Mouse (Mus musculus) liver, adult (tissue): ENCODE results near the gene Lsm14a.

ENCODE experiments used
- GATA4 ChIP-seq: IDR thresholded peaks from 2 replicates; pipeline ENCODE4 v1.6.1; 2014; ENCODE audit warnings: mild to moderate bottlenecking, low read length; ENCODE audit not compliant: insufficient replicate concordance

Lsm14a gene

DNA sequence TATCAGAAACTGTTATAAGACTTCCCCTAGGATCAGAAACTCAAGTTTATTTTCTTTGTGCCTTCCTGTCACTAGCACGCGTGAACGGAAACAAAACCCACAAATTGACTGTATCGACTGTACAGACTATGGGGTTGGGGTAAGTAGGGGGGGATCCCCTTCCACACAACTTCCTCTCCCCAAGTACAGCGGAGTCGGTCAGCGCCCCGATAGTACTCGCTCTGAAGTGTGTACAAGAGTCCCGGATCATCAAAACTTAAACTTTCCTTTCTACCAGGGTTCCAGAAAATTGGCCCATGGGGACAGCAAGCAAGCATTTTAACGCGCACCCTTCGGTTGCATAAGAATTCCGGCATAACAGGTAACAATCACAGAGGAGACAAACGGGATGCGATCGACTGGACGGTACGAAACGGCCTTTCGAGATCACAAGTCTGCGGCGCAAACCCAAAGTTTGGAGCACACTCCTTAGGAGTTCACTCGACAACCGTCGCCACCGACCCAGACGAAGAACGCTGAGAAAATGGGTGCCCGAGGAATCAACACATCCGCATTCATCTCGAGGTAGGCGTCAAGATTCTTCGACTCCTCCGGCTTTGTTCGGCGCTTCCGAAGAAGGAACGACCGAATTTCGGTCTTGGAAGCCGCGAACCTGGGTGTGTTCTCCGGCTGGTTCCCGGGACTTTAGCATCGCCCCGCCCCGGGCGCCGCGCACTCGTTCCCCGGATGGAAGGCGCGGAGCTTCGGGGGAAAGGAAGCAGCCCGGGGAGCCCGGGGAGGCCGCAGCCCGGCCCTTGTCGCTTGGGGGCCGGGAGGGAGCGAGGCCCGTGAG, 4.5 kb downstream of the Lsm14a start:
- no peak for TF ChIP-seq GATA4

DNA sequence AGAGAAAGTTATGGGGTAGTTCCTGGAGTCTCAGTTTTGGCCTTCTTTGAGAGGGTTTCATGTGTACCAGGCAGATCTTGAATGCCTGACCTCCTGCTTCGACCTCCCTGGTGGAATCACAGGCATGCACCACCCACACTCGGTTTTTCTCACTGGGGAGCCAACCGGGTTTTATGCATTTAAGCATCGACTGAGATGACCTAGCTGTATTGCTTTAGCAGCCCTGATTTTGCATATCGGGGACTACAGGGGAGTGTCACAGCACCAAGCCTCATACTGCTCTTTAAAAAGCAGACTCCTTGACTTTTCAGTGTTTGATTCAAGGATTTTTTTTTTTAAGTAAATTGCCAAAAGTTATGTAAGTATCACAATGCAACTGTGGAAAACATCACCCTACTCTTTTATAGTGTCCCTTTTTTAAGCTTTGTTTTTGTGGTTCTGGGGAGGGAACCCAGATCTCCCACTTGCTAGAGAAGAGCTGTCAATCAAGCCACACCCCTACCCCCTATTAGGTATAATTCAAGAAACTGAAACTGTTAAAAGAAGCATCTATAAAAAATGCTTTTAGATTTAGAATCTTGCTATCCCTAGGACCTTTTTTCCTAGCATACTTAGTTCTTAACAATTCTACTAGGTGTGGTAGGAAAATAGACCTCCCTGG, 5.2 kb downstream of the Lsm14a start:
- TF ChIP-seq GATA4: no peak

DNA sequence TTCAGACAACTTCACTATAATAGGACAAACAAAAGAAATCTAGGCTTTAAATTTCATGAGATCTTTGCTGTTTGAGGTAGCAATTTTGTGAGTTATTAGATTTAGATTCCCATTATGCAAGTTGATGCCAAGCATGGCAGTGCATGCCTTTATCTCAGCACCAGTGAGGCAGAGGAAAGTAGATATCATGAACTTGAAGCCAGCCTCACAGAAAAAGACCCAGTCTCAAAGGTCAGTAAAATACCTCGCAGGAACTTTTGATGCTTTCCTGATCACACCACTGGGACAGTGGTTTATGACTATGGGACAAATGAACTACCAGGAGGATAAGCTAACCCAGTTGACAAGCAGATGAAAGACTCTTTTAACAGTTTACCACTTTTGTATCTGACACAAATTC, 10.3 kb downstream of the Lsm14a start:
- TF ChIP-seq GATA4: no peak

DNA sequence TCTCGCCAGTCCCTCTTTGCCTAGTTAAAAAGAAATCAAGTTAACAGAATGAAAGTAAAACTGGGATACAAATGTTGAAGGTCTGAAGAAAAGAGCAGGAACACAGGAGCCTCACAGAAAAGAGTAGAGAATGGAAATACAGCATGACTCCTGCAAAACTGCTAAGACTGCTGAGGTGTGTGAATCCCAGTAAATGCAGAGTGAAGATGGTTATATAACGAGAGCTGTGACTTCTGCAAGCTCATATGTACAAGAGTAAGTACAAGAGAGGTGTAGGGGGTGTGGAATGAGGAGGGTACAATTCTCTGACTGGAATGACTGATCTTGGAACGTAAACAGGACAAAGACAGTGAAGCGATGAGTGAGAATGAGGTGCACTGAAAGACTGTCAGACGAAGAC, 11.4 kb downstream of the Lsm14a start:
- no peak for TF ChIP-seq GATA4

DNA sequence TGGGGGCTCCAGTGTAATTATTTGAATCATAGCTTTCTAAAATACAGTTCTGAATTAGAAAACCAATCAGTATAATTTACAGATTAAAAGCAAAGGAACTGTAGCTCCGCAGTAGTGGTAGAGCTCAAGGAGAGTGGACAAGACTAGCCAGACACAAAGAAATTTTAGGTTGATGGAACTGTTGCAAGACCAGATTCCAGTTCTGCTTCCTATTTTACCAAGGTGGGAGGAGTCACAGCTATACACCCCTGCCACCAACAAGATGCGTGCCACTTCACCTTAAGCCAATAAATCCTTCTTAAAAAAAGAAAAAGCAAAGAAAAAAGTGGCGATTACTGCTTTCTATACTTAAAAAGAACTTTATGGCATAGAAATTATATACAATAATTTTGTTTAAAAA, 12.8 kb downstream of the Lsm14a start:
- no peak for TF ChIP-seq GATA4

DNA sequence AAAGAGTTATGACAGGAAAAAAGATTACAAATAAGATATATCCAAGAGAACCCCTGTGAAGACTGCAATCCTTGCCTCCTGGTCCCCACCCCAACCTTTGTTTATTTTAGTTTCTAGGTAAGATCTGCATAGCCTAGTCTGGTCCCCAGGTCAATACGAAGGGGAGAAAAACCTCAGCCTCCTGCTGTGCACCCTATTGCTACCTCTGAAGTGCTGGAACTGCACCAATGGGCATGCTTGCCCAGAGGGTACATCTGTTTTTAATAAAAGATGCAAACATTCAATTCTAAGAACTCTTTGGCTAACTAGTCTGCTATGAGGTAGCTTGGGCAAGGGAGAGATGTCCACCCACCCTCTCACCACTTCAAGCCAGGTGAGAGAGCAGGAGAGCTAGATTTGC, 19.2 kb downstream of the Lsm14a start:
- no peak for TF ChIP-seq GATA4

DNA sequence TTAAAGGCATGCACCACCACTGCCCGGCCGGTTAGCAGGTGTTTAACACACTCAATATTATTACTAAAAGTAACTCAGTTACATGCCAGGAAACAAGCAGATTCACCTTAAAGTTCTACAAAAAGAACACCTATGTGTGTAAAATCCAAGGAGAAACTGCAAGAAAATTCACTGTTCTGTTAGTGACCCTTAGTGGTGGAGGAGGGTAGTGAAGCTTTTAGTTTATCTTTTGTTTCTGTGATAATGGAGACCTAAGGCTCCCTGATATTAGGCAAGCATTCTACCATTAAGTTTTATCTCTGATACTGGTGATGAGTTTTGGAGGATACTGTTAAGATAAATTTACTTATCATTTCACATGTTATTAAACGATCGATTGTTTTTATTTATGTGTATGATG, 37.5 kb downstream of the Lsm14a start:
- TF ChIP-seq GATA4: no peak

DNA sequence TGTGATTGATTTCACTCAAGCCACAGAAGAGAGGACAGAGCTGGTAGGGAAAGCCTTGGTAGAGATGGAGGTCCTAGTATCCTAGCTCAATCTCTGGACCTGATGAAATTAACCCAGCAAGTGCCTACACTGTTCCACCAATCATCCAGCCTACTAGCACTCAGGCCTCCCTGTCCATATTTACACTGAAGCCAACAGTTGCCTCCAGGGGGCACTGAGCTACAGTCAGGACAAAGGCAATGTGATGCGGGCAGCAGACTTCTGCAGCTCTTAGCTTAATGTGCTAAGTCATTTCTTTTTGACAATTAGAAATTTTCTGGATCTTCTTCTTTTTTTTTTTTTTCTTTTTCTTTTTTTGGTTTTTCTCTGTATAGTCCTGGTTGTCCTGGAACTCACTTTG, 41.1 kb downstream of the Lsm14a start:
- TF ChIP-seq GATA4: no peak

DNA sequence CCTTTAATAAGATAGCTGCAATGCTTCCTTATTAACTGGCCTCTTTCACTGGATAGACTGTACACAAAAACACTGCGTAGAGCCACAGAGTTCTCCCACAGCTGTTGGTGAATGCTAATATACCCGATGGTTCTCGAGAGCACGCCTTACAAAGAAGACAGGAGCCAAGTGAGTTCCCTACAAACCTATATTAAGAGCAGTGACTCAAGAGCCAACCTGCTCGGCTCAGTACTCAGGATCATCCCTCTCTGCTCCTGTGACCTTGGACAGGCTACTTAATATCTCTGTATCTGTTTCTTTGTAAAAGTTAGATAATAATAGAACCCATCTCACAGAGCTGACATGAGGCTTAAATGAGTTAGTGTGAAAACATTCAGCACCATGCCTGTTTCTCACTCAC, 42.9 kb downstream of the Lsm14a start:
- TF ChIP-seq GATA4: no peak

DNA sequence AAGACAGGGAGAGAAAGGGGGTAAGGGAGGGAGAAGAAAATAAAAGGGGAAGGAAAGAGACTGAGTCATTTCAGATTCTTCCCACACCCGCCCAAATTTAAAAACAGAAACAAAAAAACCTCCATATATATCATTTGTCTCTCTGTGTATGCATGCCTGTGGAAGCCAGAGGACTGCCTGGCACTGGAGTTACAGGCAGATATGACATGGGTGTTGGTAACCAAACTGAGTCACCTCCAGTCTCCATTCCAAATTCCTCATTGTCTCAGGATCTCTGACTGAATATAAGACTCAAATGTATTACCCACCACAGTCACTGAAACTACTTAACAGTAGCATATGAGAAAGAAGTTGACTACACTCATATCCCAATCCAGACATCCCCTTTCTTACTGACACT, 45.1 kb downstream of the Lsm14a start:
- TF ChIP-seq GATA4: no peak

DNA sequence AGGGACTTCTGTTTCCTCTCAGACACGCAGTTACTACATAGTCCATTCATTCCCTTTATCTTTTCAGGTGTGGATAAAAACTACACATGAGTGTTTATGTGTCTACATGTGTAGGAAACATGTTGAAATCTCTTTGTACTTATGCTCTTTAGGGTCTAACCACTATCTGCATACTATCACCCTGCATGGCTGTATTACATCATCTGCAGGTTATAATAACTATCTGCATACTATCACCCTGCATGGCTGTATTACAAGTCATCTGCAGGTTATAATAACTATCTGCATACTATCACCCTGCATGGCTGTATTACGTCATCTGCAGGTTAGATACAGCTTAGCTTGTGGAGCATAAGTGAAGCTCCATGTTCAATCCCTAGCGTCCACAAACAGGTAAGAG, 46.1 kb downstream of the Lsm14a start:
- no peak for TF ChIP-seq GATA4

DNA sequence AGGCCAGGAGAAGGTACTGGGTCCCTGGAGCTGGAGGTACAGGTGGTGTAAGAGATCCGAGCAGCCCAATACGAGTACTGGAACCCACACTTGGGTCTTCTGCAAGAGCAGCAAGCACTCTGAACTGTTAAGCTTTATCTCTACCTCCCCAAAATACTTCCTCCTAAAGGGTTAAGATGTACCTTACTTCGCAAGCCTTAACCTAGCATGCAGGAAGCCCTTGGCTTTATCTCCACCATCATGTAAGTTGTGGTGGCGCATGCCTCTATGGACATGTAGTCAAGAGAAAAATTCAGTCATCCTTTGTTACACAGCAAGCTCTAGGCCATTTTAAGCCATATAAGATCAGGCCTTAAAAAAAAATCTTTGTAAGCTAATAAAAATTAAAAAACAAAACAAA, 46.6 kb downstream of the Lsm14a start:
- TF ChIP-seq GATA4: no peak

DNA sequence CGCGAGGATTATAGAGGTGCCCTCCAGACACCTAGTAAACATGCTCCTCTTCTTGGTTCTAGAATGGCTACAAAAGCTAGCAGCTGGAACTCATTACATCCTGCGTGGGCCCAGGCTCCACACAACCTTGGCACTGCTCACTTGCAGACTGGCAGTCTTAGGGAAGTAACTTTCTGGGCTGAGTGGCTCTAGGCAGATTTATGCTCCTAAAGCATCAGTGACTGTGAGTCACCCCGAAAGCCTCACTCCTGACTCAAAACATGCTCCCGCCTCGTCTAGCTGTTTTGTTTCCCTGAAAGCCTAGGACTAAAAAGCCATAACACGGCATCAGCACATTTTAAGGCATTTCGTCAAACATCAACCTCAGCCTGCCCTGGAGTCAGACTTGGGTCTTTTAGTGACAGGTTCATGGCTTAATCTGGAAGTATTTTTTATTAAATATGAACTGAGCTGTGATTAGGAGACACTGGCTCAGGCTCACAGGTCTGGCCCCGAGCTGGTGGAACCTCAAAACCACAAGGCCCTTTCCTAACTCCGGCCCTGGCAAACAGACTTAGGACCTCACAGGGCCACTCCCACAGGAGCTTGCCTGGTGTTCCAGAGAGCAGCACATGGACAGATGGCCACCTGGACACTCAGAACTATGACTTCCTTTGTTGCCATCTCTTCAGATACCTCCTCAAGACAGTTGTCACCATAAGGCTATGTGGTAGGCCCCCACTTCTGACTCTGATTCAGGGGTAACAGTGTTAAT, 50.9 kb downstream of the Lsm14a start:
- TF ChIP-seq GATA4: no peak

DNA sequence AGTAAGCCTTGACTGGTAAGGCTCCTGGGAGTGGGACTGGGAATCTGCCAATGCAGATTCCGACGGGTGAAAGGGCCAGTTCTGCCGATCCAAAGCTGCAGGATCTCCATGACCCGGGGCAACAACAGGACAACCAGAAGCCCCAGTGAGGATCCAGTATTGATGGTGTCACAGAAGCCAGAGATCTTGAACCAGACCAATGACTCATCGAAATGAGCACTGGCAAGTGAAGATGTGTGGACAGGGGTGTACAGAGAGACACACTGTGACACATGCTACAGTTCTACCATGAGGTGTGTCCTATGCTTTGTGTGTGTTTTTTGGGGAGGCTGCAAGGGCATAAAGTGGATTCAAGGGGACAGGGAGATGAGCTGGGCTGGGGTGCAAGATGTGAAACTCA, 52.3 kb downstream of the Lsm14a start:
- no peak for TF ChIP-seq GATA4

DNA sequence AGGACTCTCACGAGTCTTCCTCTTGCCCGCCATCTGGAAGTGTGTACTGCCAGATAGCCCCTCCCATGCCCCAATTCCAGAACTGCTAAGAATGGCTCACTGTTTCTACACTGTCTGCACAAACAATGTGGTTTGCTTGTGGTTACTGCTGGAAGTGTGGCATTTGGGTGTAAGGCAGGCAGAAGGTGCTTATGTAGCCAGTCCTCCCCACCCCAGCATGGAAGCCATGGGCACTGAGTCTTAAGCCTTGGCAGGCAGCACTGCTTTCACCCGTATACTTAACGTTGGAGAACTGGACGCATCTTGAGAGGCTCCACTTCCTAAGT, 54.0 kb downstream of the Lsm14a start:
- TF ChIP-seq GATA4: no peak

DNA sequence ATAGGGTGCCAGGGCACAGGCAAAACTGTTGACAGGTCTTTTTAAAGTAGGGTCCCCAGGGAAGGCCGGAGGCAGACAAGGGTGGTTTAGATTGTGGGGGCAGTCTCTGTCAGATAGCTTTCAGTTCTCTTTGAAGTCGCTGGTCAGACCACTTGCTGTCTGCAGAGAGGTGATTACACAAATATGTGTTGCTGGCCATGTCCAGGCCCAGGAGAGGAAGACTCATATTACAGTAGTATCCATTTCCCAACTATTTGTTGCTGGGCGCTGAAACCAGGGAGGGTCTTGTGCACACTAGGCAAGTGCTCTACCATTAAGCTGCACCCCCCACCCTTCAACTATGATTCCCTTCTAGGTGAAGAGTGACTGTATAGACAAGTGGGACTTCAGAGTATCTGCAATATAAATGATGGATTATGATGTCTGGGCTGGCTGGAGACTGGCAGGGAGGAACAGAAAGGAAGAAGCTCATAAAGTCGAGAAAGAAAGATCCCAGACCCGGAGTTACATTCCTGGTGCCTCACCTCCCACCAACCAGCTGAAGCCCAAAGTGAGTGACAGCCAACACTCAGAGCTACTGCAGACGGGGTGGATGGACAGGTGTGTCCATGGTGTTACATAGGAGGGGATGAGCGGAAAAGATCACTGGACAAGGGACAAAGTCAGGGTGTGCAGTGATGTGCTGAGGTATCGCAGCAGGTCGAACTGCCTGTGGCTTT, 54.5 kb downstream of the Lsm14a start:
- no peak for TF ChIP-seq GATA4

DNA sequence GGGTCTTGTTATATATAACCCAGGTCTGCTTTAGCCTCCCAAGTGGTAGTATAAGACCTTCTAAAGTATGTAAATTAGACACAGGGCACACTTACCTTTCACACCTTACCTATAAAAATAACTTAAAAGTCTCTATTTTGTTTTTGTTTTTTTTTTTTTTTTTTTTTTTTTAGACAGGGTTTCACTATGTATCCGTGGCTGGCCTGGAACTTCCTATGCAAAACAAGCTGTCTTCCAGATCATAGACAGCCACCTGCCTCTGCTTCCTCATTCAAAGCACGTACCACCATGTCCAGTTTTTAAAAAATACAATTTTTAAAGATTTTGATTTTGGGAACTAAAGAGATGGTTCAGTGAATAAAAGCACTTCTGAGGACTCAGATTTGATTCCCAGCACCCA, 55.8 kb downstream of the Lsm14a start:
- no peak for TF ChIP-seq GATA4
